Mouse (Mus musculus): ENCODE data around the gene Ctxn2.

GRCm38 (mm10) chr2:125134113-125134512 lies 2.4 kb upstream of the Ctxn2 start:
- TF ChIP-seq CTCF (IDR thresholded peaks at IDR 0.05; ENCODE audit: low read depth, low read length) (no peak), POLR2A (IDR thresholded peaks at IDR 0.05; ENCODE audit: extremely low read depth, insufficient read depth, low read length) (no peak)
